Mouse (Mus musculus) liver, postnatal 0 days (tissue): Measurements from ENCODE around the gene Bnipl.

Source experiments
- CTCF ChIP-seq: sonication (generic); IDR thresholded peaks from 2 replicates; pipeline ENCODE4 v1.5.1; 2016; ENCODE audit warnings: antibody characterized with exemption, low read depth
- EP300 ChIP-seq: IDR thresholded peaks from 2 replicates; pipeline ENCODE4 v1.6.1; 2016; ENCODE audit warnings: antibody characterized with exemption, low read depth, mild to moderate bottlenecking

DNA sequence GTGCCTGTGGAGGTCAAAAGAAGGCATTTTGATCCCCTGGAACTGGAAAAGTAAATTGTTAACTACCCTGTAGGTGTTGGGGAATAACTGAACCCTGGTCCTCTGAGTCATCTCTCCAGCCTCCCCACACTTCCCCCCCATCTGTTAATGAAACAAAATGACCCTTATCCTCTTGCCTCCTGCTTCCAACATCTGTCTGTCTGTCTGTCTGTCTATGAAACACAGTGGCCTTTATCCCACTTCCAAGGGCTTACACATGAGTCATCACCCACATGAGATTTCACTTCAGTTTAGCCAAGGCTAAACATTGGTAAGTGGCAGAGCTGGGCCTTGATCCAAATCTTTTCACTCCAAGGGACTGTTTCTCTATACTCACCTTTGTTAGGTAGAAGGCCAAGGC lies 16.9 kb upstream of the Bnipl start:
- no peak for TF ChIP-seq CTCF
- peak; percentile 80 for TF ChIP-seq EP300
